Mouse (Mus musculus): ENCODE measurements around the gene Tmprss9. TPM values are rescaled to one million over a fixed set of nuclear protein-coding genes. Genes with fewer than 3 reads are reported as not detected.

The Tmprss9 gene
- total and polyA plus RNA-seq, 2 experiments from 2014 or later = 0.11 to 0.27 TPM

DNA sequence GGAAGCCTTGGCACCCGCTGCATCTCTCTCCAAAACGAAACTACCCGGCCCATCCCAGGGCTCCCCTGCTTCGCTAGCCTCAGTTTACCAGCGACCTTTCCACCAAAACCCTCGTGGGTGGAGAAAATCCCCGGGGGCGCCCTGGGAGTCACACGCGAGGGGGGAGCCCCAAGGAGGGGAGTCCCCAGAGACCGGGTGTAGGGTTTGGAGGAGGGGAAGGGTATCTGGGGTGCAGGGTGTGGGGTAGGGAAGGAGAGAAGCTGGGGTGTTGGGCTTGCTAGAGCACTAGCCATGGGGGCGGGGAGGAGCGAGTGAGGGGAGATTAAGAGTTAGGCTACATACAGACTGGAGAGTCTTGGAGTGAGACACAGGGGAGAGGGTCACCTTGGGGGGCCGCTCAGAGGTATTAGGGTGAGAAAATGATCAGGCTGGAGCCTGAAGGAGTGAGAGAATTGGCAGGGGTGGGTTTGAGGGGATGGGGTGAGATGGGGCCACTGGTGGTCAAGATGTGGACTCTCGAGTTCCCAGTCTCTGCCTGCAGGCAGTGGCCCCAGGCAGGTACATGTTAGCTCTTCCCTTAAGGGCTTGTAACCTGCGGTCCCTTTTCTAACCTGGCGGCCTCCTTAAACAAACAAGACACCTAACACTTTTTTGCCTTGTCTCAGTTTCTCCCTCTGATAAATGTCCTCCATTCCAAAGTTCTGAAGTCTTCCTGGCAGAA, 61.2 kb downstream of the Tmprss9 start:
- no peak for ATAC-seq (ENCODE audit: low FRiP score)
- no peaks in the 10 kb centered on the region for H3K9me3 ChIP-seq (ENCODE audit: low read length)
- no peaks in the 10 kb centered on the region for H3K36me3 ChIP-seq (ENCODE audit: insufficient read depth, low read length)
- no peak overlapping the region for H3K4me3 ChIP-seq (ENCODE audit: low read depth, low read length)
- no peak for DNase-seq (ENCODE audit: low spot score)
- peaks cover 19% of the 10 kb centered on the region for H3K4me1 ChIP-seq (ENCODE audit: insufficient read depth, low read length)
- no peak for TF ChIP-seq CTCF (IDR thresholded peaks at IDR 0.05)
- H3K9ac ChIP-seq (replicated peaks; ENCODE audit: low read length, poor library complexity, severe bottlenecking) = no peak overlapping the region
- WGBS = 1% methylated on average over 17 of the region's 17 CpGs
- no peak overlapping the region for H3K27ac ChIP-seq (ENCODE audit: low read depth, low read length)
- H3K4me2 ChIP-seq (ENCODE audit: low read depth, low read length, poor library complexity, severe bottlenecking) = peak overlapping the region; percentile 87; the same call in 1 of the 2 replicates
- peaks cover 55% of the 10 kb centered on the region for H3K27me3 ChIP-seq (ENCODE audit: insufficient read depth, low read length)

DNA sequence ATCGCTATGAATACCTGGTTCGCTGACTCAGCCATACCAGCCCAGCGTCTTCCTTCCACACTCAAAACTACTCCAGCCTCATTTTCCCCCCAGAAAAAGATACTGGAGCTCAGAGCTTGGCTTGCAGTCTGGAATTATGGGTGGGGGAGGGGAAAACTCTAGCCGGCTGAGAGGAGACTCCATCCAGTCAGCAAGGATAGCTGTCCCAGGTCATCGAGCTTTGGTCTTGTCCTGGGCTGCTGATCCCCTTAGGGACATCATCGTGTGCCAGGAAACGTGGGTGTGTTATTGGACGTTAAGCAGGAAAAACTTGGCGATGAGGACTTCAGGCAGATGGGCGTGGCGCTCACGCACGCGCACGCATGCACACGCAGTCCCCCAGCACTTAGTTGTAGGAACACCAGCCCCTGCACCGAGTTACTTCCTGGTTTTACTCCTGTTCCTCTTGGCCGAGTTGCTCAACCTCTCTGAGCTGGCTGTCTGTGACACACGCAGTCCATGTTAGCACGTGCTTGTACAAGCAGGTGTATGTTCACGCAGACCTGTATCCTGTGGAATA, 61.9 kb downstream of the Tmprss9 start:
- H3K4me2 ChIP-seq (ENCODE audit: low read depth, low read length, poor library complexity, severe bottlenecking) = peak overlapping the region; percentile 20
- peaks cover 19% of the 10 kb centered on the region for H3K4me1 ChIP-seq (ENCODE audit: insufficient read depth, low read length)
- no peaks in the 10 kb centered on the region for H3K36me3 ChIP-seq (ENCODE audit: insufficient read depth, low read length)
- no peaks in the 10 kb centered on the region for H3K9me3 ChIP-seq (ENCODE audit: low read length)
- 3% methylated on average over 21 of the region's 21 CpGs for WGBS
- no peak overlapping the region for H3K27ac ChIP-seq (ENCODE audit: low read depth, low read length)
- no peak overlapping the region for H3K9ac ChIP-seq (replicated peaks; ENCODE audit: low read length, poor library complexity, severe bottlenecking)
- TF ChIP-seq CTCF (IDR thresholded peaks at IDR 0.05) = no peak
- no peak for ATAC-seq (ENCODE audit: low FRiP score)
- no peak for DNase-seq (ENCODE audit: low spot score)
- no peak overlapping the region for H3K4me3 ChIP-seq (ENCODE audit: low read depth, low read length)
- H3K27me3 ChIP-seq (ENCODE audit: insufficient read depth, low read length) = peaks cover 55% of the 10 kb centered on the region

DNA sequence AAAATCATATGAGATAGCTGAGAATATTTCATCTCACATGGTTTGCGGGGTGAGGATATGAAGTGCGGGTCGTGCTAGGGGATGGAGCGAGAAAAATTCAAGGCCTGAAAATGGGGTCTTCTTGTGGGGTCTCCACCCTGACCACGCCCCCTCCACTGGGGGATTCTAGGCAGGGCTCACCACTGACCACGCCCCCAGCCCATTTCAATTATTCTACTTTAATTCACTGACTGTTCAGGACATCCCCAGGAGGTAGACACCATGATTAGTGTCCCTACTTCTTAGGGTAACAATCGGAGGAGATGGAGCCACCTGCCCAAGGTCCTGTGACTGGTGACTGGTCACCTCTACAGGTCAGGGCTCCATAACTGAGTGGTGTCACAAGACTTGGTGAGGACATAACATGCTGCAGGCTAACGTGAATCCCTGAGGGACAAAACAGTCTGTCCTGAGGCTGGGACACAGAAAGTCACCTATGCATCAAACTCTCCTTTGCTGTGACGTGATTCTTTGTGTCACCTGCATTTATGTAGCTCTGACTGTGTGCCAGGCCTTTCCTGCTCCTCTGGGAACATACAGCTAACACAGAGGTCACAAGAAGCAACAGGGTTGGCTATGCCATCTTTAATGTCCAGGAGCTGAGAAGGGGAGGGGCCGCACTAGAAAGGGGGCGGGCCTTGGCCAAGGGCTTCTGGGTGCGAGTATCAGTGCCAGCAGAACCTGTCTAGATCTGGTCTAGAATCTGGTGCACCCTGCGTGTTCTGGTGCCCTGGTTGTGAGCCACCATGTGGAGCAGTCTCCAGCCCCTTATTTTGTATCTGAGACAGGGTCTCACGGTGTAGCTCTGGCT, 62.7 kb downstream of the Tmprss9 start:
- WGBS = 40% methylated on average over 14 of the region's 14 CpGs
- peaks cover 19% of the 10 kb centered on the region for H3K4me1 ChIP-seq (ENCODE audit: insufficient read depth, low read length)
- TF ChIP-seq CTCF (IDR thresholded peaks at IDR 0.05) = no peak
- ATAC-seq (ENCODE audit: low FRiP score) (no peak), DNase-seq (ENCODE audit: low spot score) (no peak)
- no peaks in the 10 kb centered on the region for H3K36me3 ChIP-seq (ENCODE audit: insufficient read depth, low read length)
- no peak overlapping the region for H3K4me3 ChIP-seq (ENCODE audit: low read depth, low read length)
- no peak overlapping the region for H3K4me2 ChIP-seq (ENCODE audit: low read depth, low read length, poor library complexity, severe bottlenecking)
- H3K9ac ChIP-seq (replicated peaks; ENCODE audit: low read length, poor library complexity, severe bottlenecking) = no peak overlapping the region
- H3K9me3 ChIP-seq (ENCODE audit: low read length) = no peaks in the 10 kb centered on the region
- peaks cover 55% of the 10 kb centered on the region for H3K27me3 ChIP-seq (ENCODE audit: insufficient read depth, low read length)
- no peak overlapping the region for H3K27ac ChIP-seq (ENCODE audit: low read depth, low read length)

DNA sequence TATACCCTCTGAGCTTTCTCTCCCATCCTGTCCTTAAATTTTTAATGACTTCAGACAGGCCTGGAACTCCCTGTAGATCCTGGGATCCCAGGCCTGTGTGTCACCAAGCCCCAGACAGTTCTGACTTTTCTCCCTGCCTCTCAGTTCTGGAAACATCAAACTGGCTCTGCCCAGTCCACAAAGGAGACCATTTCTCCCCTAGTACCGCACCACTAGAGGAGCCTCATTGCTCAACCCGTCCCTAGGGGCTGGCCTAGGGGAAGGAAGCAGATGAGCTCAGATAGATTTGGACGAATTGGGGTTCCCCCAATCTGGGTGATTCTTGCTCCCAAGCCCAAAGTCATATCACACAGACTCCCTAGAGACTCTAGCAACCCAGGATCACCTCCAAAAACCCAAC, 63.6 kb downstream of the Tmprss9 start:
- Histone ChIP-seq H3K4me1 (ENCODE audit: insufficient read depth, low read length) (peaks cover 19% of the 10 kb centered on the region), H3K9ac (replicated peaks; ENCODE audit: low read length, poor library complexity, severe bottlenecking) (no peak overlapping the region), H3K27me3 (ENCODE audit: insufficient read depth, low read length) (peaks cover 55% of the 10 kb centered on the region), H3K4me3 (ENCODE audit: low read depth, low read length) (no peak overlapping the region), H3K36me3 (ENCODE audit: insufficient read depth, low read length) (no peaks in the 10 kb centered on the region), H3K9me3 (ENCODE audit: low read length) (no peaks in the 10 kb centered on the region), H3K4me2 (ENCODE audit: low read depth, low read length, poor library complexity, severe bottlenecking) (peak overlapping the region; percentile 39; the same call in 1 of the 2 replicates), H3K27ac (ENCODE audit: low read depth, low read length) (no peak overlapping the region)
- TF ChIP-seq CTCF (IDR thresholded peaks at IDR 0.05) = no peak
- ATAC-seq (ENCODE audit: low FRiP score) (no peak), DNase-seq (ENCODE audit: low spot score) (no peak)
- WGBS = 16% methylated on average over 3 of the region's 3 CpGs

DNA sequence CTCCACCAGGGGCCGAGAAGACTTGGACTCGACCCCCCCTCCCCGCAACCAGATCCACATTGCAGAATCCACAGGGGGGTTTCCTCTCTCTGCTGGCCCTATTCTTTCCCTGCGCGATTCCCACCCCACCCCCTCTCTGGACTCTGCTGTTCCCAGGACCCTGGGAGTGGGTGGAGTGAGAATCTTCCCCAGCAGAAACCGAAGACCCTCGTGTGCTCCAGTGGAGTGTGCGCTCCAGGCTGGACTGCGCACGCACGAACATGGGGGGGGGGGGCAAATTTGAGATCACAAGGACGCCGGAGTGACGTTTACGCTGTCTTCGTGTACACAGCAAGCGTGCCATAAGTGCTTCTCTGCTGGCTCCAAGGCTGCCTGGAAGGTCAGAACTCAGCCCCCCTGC, 64.0 kb downstream of the Tmprss9 start:
- Histone ChIP-seq H3K9ac (replicated peaks; ENCODE audit: low read length, poor library complexity, severe bottlenecking) (no peak overlapping the region; the same call in 1 of the 2 replicates), H3K36me3 (ENCODE audit: insufficient read depth, low read length) (no peaks in the 10 kb centered on the region), H3K9me3 (ENCODE audit: low read length) (no peaks in the 10 kb centered on the region), H3K4me2 (ENCODE audit: low read depth, low read length, poor library complexity, severe bottlenecking) (peak overlapping the region; percentile 39), H3K27ac (ENCODE audit: low read depth, low read length) (no peak overlapping the region), H3K27me3 (ENCODE audit: insufficient read depth, low read length) (peaks cover 55% of the 10 kb centered on the region), H3K4me1 (ENCODE audit: insufficient read depth, low read length) (peaks cover 24% of the 10 kb centered on the region), H3K4me3 (ENCODE audit: low read depth, low read length) (peak overlapping the region; percentile 10; the same call in 1 of the 2 replicates)
- ATAC-seq (ENCODE audit: low FRiP score) (no peak), DNase-seq (ENCODE audit: low spot score) (no peak)
- 8% methylated on average over 17 of the region's 17 CpGs for WGBS
- TF ChIP-seq CTCF (IDR thresholded peaks at IDR 0.05) = no peak
